Mouse (Mus musculus) hindbrain, embryonic 10.5 days (tissue): ENCODE results near the gene Smarcad1. TPM values are rescaled to one million over a fixed set of nuclear protein-coding genes. Genes with fewer than 3 reads are reported as not detected.
A peak's percentile ranks its signal among the peaks of the same experiment; 100 is the strongest.
"Not testable (repeated sequence)": the region's sequence is repeated elsewhere in the genome, so short reads cannot be mapped to it uniquely, and the experiment has no call there.

Experiments used
- DNase-seq: peaks from one replicate; pipeline ENCODE4 v3.0.0-alpha.2; 2017; ENCODE audit warnings: low spot score
- H3K27ac ChIP-seq: fragments of 300-500 bp; sonication (generic); 2 replicates; pipeline ENCODE4 v1.5.1; 2016; ENCODE audit warnings: mild to moderate bottlenecking, moderate library complexity
- H3K27me3 ChIP-seq: fragments of 300-500 bp; sonication (generic); 2 replicates; pipeline ENCODE4 v1.6.1; 2016; ENCODE audit warnings: mild to moderate bottlenecking; ENCODE audit not compliant: poor library complexity, insufficient read depth, severe bottlenecking
- H3K36me3 ChIP-seq: fragments of 300-500 bp; sonication (generic); 2 replicates; pipeline ENCODE4 v1.6.1; 2016; ENCODE audit warnings: mild to moderate bottlenecking, moderate library complexity
- H3K4me1 ChIP-seq: fragments of 300-500 bp; sonication (generic); replicated peaks from 2 replicates; pipeline ENCODE4 v1.6.1; 2016; ENCODE audit warnings: mild to moderate bottlenecking
- H3K4me3 ChIP-seq: fragments of 300-500 bp; sonication (generic); 2 replicates; pipeline ENCODE4 v1.5.1; 2016; ENCODE audit warnings: mild to moderate bottlenecking, moderate library complexity
- H3K9me3 ChIP-seq: fragments of 300-500 bp; sonication (generic); 2 replicates; pipeline ENCODE4 v1.6.1; 2016; ENCODE audit warnings: mild to moderate bottlenecking, moderate library complexity
- WGBS: fragments of 180-500 bp; shearing (Covaris S2); methylation state at CpG from one replicate; pipeline ENCODE4 v1.1.7; 2016; 5-methylcytosine and 5-hydroxymethylcytosine counted together
- polyA plus RNA-seq: library from polyadenylated mRNA; unstranded; fragments of >200 nt; fragmentation: Nextera tagmentation; extraction: Ambion mirVana; gene quantifications from 2 replicates; pipeline ENCODE4 v1.2.1, GENCODE M21; 2016

The Smarcad1 gene
- polyA plus RNA-seq, 1 experiment from 2014 or later: 107 TPM

DNA sequence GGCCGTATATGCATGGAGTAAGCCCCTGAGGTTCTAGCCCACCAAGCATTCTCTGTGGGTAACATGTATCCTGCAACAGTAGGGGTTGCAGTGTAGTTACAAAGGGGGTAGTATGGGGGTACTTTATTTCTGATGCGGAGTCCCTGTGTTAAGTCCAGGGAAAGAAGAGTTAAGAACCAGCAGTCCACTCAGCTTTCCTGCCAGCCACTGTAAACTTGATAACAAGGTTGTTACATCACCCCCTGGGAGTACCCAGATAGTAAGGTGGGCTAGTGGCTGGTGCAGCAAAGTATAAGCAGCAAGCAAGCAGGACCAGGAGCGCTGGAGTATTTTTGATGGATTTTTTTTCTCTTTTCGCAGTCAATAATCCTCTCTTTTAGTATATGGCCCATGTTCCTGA lies 17.3 kb upstream of the Smarcad1 start:
- Histone ChIP-seq H3K36me3 (no peaks in the 10 kb centered on the region), H3K4me1 (no peaks in the 10 kb centered on the region), H3K4me3 (no peak overlapping the region), H3K9me3 (no peaks in the 10 kb centered on the region), H3K27ac (no peak overlapping the region), H3K27me3 (no peaks in the 10 kb centered on the region)
- 92% methylated on average over 4 of the region's 4 CpGs for WGBS
- no peak for DNase-seq

GRCm38 (mm10) chr6:65034661-65035060 lies 7.7 kb upstream of the Smarcad1 start:
- H3K4me3 ChIP-seq: no peak overlapping the region
- WGBS: 93% methylated on average over 2 of the region's 2 CpGs
- no peaks in the 10 kb centered on the region for H3K27me3 ChIP-seq
- no peaks in the 10 kb centered on the region for H3K9me3 ChIP-seq
- no peaks in the 10 kb centered on the region for H3K4me1 ChIP-seq
- no peaks in the 10 kb centered on the region for H3K36me3 ChIP-seq
- no peak for DNase-seq
- H3K27ac ChIP-seq: no peak overlapping the region

GRCm38 (mm10) chr6:65035469-65035868 lies 6.9 kb upstream of the Smarcad1 start:
- Histone ChIP-seq H3K4me1 (no peaks in the 10 kb centered on the region), H3K9me3 (no peaks in the 10 kb centered on the region), H3K36me3 (no peaks in the 10 kb centered on the region), H3K27ac (no peak overlapping the region), H3K27me3 (no peaks in the 10 kb centered on the region), H3K4me3 (no peak overlapping the region)
- DNase-seq: no peak
- 85% methylated on average over 2 of the region's 2 CpGs for WGBS

DNA sequence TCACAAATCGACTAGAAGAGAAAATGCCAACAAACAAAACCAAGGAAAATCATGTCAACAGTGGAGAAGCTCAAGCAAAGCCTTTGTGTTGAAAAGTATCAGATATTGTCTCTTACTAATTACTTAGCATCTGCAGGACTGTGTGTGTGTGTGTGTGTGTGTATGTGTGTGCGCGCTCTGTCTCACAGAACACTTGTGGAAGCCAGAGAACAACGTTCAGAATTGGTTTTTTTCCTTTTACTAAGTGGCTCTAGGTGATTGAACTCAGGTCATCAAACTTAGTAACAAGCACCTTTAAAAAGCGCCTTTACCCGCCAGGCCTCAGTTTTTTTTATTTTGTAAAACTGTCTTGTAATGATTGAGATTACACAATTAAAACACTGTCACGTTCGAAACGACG lies 451 bp upstream of the Smarcad1 start:
- H3K27ac ChIP-seq: peak overlapping the region; percentile 99
- peak overlapping the region; percentile 85 for H3K4me3 ChIP-seq
- H3K27me3 ChIP-seq: no peaks in the 10 kb centered on the region
- 0 out of 2 replicates have a peak, but pooled peaks cover 4% of the 10 kb centered on the region for H3K9me3 ChIP-seq
- H3K4me1 ChIP-seq: peaks cover 10% of the 10 kb centered on the region
- H3K36me3 ChIP-seq: peaks cover 33% of the 10 kb centered on the region
- DNase-seq: no peak
- 42% methylated on average over 10 of the region's 10 CpGs for WGBS

DNA sequence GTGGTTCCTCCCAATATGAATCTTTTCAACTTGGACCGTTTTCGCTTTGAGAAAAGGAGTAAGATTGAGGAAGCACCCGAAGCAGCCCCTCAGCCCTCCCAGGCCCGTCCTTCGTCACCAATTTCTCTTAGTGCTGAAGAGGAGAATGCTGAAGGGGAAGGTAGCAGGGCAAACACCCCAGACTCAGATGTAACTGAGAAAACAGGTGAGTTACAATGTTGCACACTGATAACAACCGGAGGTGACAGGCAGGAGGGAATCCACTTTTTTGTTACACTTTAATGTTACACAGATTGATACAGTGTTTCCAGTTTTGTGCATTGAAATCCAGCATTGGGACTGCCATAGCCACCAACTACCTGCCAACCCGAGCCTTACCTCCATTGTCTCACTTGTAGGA lies 858 bp downstream of the Smarcad1 start:
- peaks cover 10% of the 10 kb centered on the region for H3K4me1 ChIP-seq
- peak; percentile 10 for DNase-seq
- H3K4me3 ChIP-seq: peak overlapping the region; percentile 85
- 14% methylated on average over 7 of the region's 7 CpGs for WGBS
- peak overlapping the region; percentile 99 for H3K27ac ChIP-seq
- 0 out of 2 replicates have a peak, but pooled peaks cover 4% of the 10 kb centered on the region for H3K9me3 ChIP-seq
- H3K36me3 ChIP-seq: peaks cover 45% of the 10 kb centered on the region
- H3K27me3 ChIP-seq: no peaks in the 10 kb centered on the region

GRCm38 (mm10) chr6:65049100-65049499 lies 6.7 kb downstream of the Smarcad1 start:
- Histone ChIP-seq H3K27ac (no peak overlapping the region), H3K36me3 (peaks cover 98% of the 10 kb centered on the region), H3K27me3 (no peaks in the 10 kb centered on the region), H3K4me1 (no peaks in the 10 kb centered on the region), H3K4me3 (no peak overlapping the region), H3K9me3 (0 out of 2 replicates have a peak, but pooled peaks cover 4% of the 10 kb centered on the region)
- DNase-seq: no peak
- WGBS: 96% methylated on average over 4 of the region's 4 CpGs

DNA sequence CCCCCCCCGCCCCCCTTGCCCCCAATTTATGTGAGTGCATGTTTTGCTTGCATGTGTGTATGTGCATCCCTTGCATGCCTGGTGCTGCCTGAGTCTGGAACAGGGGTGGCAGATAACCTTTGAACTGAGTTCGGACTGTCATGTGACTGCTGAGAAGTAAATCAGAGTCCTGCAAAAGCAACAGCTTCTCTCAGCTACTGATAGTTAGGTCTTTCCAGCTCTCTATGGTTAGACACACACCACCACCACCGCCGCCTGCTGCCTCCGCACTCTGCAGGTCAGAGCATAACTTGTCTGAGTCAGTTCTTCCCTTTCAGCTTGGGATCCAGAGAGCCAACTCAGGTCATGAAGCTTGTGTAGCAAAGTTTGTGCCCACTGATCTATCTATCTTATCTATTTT lies 14.2 kb downstream of the Smarcad1 start:
- H3K36me3 ChIP-seq: peaks cover 100% of the 10 kb centered on the region
- WGBS: 93% methylated on average over 5 of the region's 5 CpGs

DNA sequence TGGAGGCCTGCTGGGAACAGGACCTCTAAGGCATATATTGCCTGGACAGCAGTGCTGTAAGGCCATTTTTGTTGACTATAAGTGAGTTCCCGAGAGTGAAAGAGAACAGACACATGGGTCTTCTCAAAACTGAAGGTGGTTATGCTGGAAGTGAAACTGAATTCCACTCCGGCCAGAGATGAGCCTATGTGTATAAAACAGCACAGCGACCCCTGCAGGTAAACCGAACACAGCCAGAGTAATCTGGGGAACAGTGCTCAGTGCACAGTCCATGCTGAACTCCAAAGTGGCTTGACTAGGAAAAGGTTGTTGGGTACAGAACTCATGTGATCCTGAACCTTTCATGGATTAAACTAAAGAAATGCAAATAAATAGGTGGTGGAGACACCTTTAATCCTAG lies 14.8 kb downstream of the Smarcad1 start:
- not testable (repeated sequence) for H3K27ac ChIP-seq, DNase-seq, H3K4me1 ChIP-seq, H3K27me3 ChIP-seq, H3K9me3 ChIP-seq, H3K4me3 ChIP-seq
- H3K36me3 ChIP-seq: peaks cover 100% of the 10 kb centered on the region
- WGBS: 75% methylated on average over 4 of the region's 4 CpGs

More for the DNA sequence above, 14.2 kb downstream of the Smarcad1 start:
- Histone ChIP-seq H3K27ac (no peak overlapping the region), H3K4me3 (no peak overlapping the region), H3K27me3 (no peaks in the 10 kb centered on the region), H3K9me3 (no peaks in the 10 kb centered on the region), H3K4me1 (no peaks in the 10 kb centered on the region)
- DNase-seq: no peak

DNA sequence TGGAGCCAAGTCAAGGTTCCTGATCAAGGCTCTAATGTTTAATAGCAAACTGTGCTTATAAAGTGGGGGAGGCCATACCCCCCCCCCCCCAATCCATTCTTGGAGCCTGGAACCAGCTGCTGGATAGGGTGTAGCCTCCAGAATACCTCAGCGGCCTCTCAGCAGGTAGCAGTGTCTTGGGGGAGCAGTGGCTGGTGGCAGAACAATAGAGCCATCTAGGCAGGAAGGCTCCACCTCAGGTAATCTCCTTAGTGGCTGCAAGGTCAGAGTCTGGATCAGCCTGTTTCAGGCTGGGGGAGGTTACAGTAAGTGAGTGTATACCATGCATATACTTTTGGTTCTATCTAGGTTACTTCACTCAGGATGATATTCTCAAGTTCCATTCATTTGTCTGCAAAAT lies 18.7 kb downstream of the Smarcad1 start:
- Histone ChIP-seq H3K9me3 (no peaks in the 10 kb centered on the region), H3K27ac (no peak overlapping the region), H3K27me3 (no peaks in the 10 kb centered on the region), H3K36me3 (peaks cover 99% of the 10 kb centered on the region), H3K4me3 (no peak overlapping the region), H3K4me1 (no peaks in the 10 kb centered on the region)
- WGBS: 90% methylated on average over 1 of the region's 1 CpGs
- no peak for DNase-seq

DNA sequence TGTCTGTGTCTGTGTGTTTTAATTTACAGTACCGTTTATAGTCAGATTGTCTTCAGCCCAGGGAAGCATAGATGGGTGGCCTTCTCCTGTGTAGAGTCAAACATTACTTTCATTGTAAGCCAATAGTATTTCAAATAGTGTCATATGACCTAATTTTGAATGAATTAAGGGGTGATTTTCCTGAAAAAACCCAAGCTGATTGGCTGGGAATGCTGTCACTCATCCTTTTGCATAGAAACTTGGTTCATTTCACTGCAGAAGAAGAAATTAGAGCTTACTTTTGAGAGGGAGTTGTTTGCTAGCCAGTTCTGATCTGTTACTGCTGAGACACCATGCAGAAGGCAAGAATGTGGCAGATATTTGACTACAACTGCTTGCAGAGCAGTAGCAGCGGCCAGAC lies 32.8 kb downstream of the Smarcad1 start:
- 80% methylated on average over 2 of the region's 2 CpGs for WGBS
- DNase-seq: no peak
- peaks cover 90% of the 10 kb centered on the region for H3K36me3 ChIP-seq
- H3K4me1 ChIP-seq: no peaks in the 10 kb centered on the region
- H3K9me3 ChIP-seq: no peaks in the 10 kb centered on the region
- no peak overlapping the region for H3K4me3 ChIP-seq
- no peaks in the 10 kb centered on the region for H3K27me3 ChIP-seq
- H3K27ac ChIP-seq: no peak overlapping the region

GRCm38 (mm10) chr6:65079139-65079538 lies 36.8 kb downstream of the Smarcad1 start:
- WGBS: 91% methylated on average over 1 of the region's 1 CpGs
- no peaks in the 10 kb centered on the region for H3K4me1 ChIP-seq
- H3K27ac ChIP-seq: no peak overlapping the region
- peaks cover 88% of the 10 kb centered on the region for H3K36me3 ChIP-seq
- H3K4me3 ChIP-seq: no peak overlapping the region
- no peaks in the 10 kb centered on the region for H3K27me3 ChIP-seq
- no peaks in the 10 kb centered on the region for H3K9me3 ChIP-seq
- no peak for DNase-seq

DNA sequence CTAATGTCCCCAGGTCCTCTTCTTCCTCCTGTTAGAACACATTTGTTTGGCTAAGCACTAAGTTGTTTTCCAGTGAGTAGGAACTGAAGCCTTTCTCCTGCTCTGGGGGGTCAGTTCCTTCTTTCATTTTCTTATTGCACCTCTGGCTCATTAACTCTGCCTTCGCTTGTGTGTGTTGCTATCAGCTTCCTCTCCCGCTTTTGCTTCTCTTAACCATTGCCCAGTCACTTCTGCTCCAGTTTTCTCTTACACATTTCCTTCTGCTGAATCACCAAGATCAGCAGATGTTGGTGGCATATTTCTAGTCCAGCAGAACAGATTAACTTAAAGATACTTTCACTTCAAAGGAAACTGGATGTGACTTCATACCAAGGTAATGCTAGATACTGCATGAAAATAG lies 72.5 kb downstream of the Smarcad1 start:
- no peaks in the 10 kb centered on the region for H3K9me3 ChIP-seq
- 93% methylated on average over 2 of the region's 2 CpGs for WGBS
- DNase-seq: no peak
- H3K27ac ChIP-seq: no peak overlapping the region
- peaks cover 95% of the 10 kb centered on the region for H3K36me3 ChIP-seq
- H3K4me1 ChIP-seq: no peaks in the 10 kb centered on the region
- no peaks in the 10 kb centered on the region for H3K27me3 ChIP-seq
- H3K4me3 ChIP-seq: no peak overlapping the region

GRCm38 (mm10) chr6:65117540-65117939 lies 75.2 kb downstream of the Smarcad1 start:
- DNase-seq: no peak
- Histone ChIP-seq H3K27ac (no peak overlapping the region), H3K9me3 (no peaks in the 10 kb centered on the region), H3K4me3 (no peak overlapping the region), H3K27me3 (no peaks in the 10 kb centered on the region), H3K4me1 (no peaks in the 10 kb centered on the region), H3K36me3 (peaks cover 81% of the 10 kb centered on the region)
- WGBS: 87% methylated on average over 1 of the region's 1 CpGs

- no peak overlapping the region for H3K27ac ChIP-seq
- H3K27me3 ChIP-seq: no peaks in the 10 kb centered on the region
Observed at GRCm38 (mm10) chr6:65126074-65126726, 83.8 kb downstream of the Smarcad1 start.

More at GRCm38 (mm10) chr6:65126074-65126726, 83.8 kb downstream of the Smarcad1 start:
- no peak overlapping the region for H3K4me3 ChIP-seq
- 27% methylated on average over 2 of the region's 2 CpGs for WGBS
- H3K9me3 ChIP-seq: no peaks in the 10 kb centered on the region
- no peaks in the 10 kb centered on the region for H3K4me1 ChIP-seq
- DNase-seq: peak; percentile 49
- H3K36me3 ChIP-seq: peaks cover 7% of the 10 kb centered on the region
